Mouse (Mus musculus): ENCODE results near the gene Rfc4. TPM values are rescaled to one million over a fixed set of nuclear protein-coding genes. Genes with fewer than 3 reads are reported as not detected.
A peak's percentile ranks its signal among the peaks of the same experiment; 100 is the strongest.
"Not testable (repeated sequence)": the region's sequence is repeated elsewhere in the genome, so short reads cannot be mapped to it uniquely, and the experiment has no call there.

Gene Rfc4
- total RNA-seq, 1 experiment, result 71.7 TPM

DNA sequence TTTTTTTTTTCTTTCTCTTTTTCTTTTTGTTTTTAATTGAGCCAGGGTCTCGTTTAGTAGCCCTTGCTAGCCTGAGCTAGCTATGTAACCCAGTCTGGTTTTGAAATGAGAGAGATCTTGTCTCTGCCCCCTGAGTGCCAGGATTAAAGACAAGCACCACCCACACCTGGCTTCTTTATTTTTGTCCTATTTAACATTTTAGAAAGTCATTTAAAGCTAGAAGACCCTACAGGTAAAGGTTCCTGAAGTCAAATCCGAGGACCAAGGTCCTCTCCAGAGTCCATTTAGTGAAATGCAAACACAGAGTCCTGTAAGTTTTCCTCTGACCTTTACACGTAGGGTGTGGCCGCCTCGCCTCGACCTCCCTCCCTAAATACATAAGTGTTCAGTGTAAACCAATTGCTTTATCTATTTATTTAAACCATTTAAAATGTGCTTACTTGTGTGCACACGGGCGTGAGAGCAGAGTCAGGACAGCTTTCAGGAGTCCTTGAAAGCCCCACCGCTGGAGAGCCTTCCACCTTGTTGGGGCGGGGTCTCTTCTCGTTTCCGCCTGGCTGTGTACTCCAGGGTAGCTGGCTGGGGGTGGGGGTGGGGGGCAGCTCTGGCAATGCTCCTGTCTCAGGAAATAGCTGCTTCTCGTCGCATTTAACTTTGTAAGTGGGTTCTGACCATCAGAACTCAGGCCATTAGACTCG lies 25.0 kb downstream of the Rfc4 start:
- H3K9me3 ChIP-seq (ENCODE audit: control insufficient read depth, insufficient read depth, low read depth, low read length), result no peaks in the 10 kb centered on the region
- peaks cover 3 to 5% of the 10 kb centered on the region in 2 experiments; a peak in 3 of 4 replicates for H3K4me1 ChIP-seq (ENCODE audit: control insufficient read depth in 2 of 2, insufficient read depth in 2 of 2, low read length in 2 of 2, poor library complexity in 1 of 2)
- DNase-seq (ENCODE audit: low read depth, low spot score), result peak; percentile 80
- H3K36me3 ChIP-seq (ENCODE audit: control insufficient read depth, insufficient read depth, low read length, poor library complexity, severe bottlenecking), result no peaks in the 10 kb centered on the region
- peak overlapping the region; percentile 70 for H3K27ac ChIP-seq (ENCODE audit: insufficient read depth, low read depth, low read length, poor library complexity, severe bottlenecking)
- in situ Hi-C loops (cut with MboI; ENCODE audit: low sequenced_read_pairs in 2 of 2, unreplicated experiment in 2 of 2), result loop anchor here in 1 of 2 experiments (25.0 kb wide), 1 partner anchor 690 kb away; no protein-coding TSS in a partner anchor
- H3K9ac ChIP-seq (ENCODE audit: insufficient read depth, low read depth, low read length, poor library complexity, severe bottlenecking), result peak overlapping the region; percentile 49; the same call in 1 of the 2 replicates
- TF ChIP-seq MAFK (IDR thresholded peaks at IDR 0.05; ENCODE audit: insufficient read depth, low read depth, low read length), result no peak
- no peak for TF ChIP-seq ZC3H11A (IDR thresholded peaks at IDR 0.05; ENCODE audit: borderline replicate concordance, low read depth, low read length)
- TF ChIP-seq ZNF384 (IDR thresholded peaks at IDR 0.05; ENCODE audit: low read depth, low read length), result no peak
- no peak for TF ChIP-seq CHD2 (IDR thresholded peaks at IDR 0.05; ENCODE audit: low read depth, low read length)
- TF ChIP-seq HCFC1 (IDR thresholded peaks at IDR 0.05; ENCODE audit: borderline replicate concordance, insufficient read depth, low read length), result no peak
- H3K4me3 ChIP-seq (ENCODE audit: insufficient read depth in 1 of 2, low read depth in 1 of 2, low read length in 2 of 2, poor library complexity in 1 of 2, severe bottlenecking in 1 of 2), result peak overlapping the region; percentile 62 to 66

DNA sequence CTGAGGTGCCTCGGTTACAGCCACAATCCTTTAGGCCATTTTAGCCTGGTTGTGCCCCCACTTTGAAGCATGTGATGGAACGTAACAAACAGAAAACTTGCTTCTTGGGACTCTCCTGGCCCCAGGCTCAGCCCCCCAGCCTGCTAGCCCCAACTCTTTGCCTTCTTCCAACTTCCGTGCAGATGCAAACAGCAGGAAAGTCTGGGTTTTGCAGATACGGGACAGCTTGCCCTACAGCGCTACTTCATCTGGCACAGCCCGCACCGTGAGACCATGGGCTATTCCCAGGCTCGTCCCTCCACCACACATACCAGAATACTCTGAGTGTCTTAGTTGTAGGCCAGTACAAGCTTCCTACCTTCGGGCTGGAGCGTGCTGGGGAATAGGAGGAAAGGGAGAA lies 26.9 kb downstream of the Rfc4 start:
- no peak for TF ChIP-seq ZC3H11A (IDR thresholded peaks at IDR 0.05; ENCODE audit: borderline replicate concordance, low read depth, low read length)
- no peak for TF ChIP-seq HCFC1 (IDR thresholded peaks at IDR 0.05; ENCODE audit: borderline replicate concordance, insufficient read depth, low read length)
- TF ChIP-seq MAFK (IDR thresholded peaks at IDR 0.05; ENCODE audit: insufficient read depth, low read depth, low read length), result no peak
- no peak for TF ChIP-seq CHD2 (IDR thresholded peaks at IDR 0.05; ENCODE audit: low read depth, low read length)
- no peak for TF ChIP-seq ZNF384 (IDR thresholded peaks at IDR 0.05; ENCODE audit: low read depth, low read length)
- H3K9ac ChIP-seq (ENCODE audit: insufficient read depth, low read depth, low read length, poor library complexity, severe bottlenecking), result peak overlapping the region; percentile 83
- in situ Hi-C loops (cut with MboI; ENCODE audit: low sequenced_read_pairs in 2 of 2, unreplicated experiment in 2 of 2), result loop anchor here in 1 of 2 experiments (25.0 kb wide), 1 partner anchor 688 kb away; no protein-coding TSS in a partner anchor
- peak overlapping the region; percentile 99 for H3K27ac ChIP-seq (ENCODE audit: insufficient read depth, low read depth, low read length, poor library complexity, severe bottlenecking)
- peaks cover 4% of the 10 kb centered on the region; the same call in 1 of the 2 replicates for H3K36me3 ChIP-seq (ENCODE audit: control insufficient read depth, insufficient read depth, low read length, poor library complexity, severe bottlenecking)
- peak overlapping the region; percentile 68 to 70 for H3K4me3 ChIP-seq (ENCODE audit: insufficient read depth in 1 of 2, low read depth in 1 of 2, low read length in 2 of 2, poor library complexity in 1 of 2, severe bottlenecking in 1 of 2)
- no peaks in the 10 kb centered on the region for H3K9me3 ChIP-seq (ENCODE audit: control insufficient read depth, insufficient read depth, low read depth, low read length)
- DNase-seq (ENCODE audit: low read depth, low spot score), result no peak
- peaks cover 5 to 9% of the 10 kb centered on the region in 2 experiments; a peak in 3 of 4 replicates for H3K4me1 ChIP-seq (ENCODE audit: control insufficient read depth in 2 of 2, insufficient read depth in 2 of 2, low read length in 2 of 2, poor library complexity in 1 of 2)

GRCm38 (mm10) chr16:23100099-23100575 lies 27.4 kb downstream of the Rfc4 start:
- Histone ChIP-seq H3K4me1 (ENCODE audit: control insufficient read depth in 2 of 2, insufficient read depth in 2 of 2, low read length in 2 of 2, poor library complexity in 1 of 2) (peaks cover 5 to 10% of the 10 kb centered on the region in 2 experiments; a peak in 3 of 4 replicates), H3K4me3 (ENCODE audit: insufficient read depth in 1 of 2, low read depth in 1 of 2, low read length in 2 of 2, poor library complexity in 1 of 2, severe bottlenecking in 1 of 2) (peak overlapping the region; percentile 68 to 70), H3K9ac (ENCODE audit: insufficient read depth, low read depth, low read length, poor library complexity, severe bottlenecking) (peak overlapping the region; percentile 83), H3K36me3 (ENCODE audit: control insufficient read depth, insufficient read depth, low read length, poor library complexity, severe bottlenecking) (peaks cover 4% of the 10 kb centered on the region; the same call in 1 of the 2 replicates), H3K9me3 (ENCODE audit: control insufficient read depth, insufficient read depth, low read depth, low read length) (no peaks in the 10 kb centered on the region), H3K27ac (ENCODE audit: insufficient read depth, low read depth, low read length, poor library complexity, severe bottlenecking) (peak overlapping the region; percentile 99)
- in situ Hi-C loops (cut with MboI; ENCODE audit: low sequenced_read_pairs in 2 of 2, unreplicated experiment in 2 of 2), result loop anchor here in 1 of 2 experiments (25.0 kb wide), 1 partner anchor 688 kb away; no protein-coding TSS in a partner anchor
- DNase-seq (ENCODE audit: low read depth, low spot score), result no peak
- no peak for TF ChIP-seq ZNF384 (IDR thresholded peaks at IDR 0.05; ENCODE audit: low read depth, low read length)
- no peak for TF ChIP-seq HCFC1 (IDR thresholded peaks at IDR 0.05; ENCODE audit: borderline replicate concordance, insufficient read depth, low read length)
- TF ChIP-seq CHD2 (IDR thresholded peaks at IDR 0.05; ENCODE audit: low read depth, low read length), result 0 out of 2 replicates have a peak, but pooled peaks have one; percentile 12
- no peak for TF ChIP-seq MAFK (IDR thresholded peaks at IDR 0.05; ENCODE audit: insufficient read depth, low read depth, low read length)
- no peak for TF ChIP-seq ZC3H11A (IDR thresholded peaks at IDR 0.05; ENCODE audit: borderline replicate concordance, low read depth, low read length)

GRCm38 (mm10) chr16:23099632-23100031 lies 27.9 kb downstream of the Rfc4 start:
- in situ Hi-C loops (cut with MboI; ENCODE audit: low sequenced_read_pairs in 2 of 2, unreplicated experiment in 2 of 2), result loop anchor here in 1 of 2 experiments (25.0 kb wide), 1 partner anchor 687 kb away; no protein-coding TSS in a partner anchor
- peak; percentile 82 for DNase-seq (ENCODE audit: low read depth, low spot score)
- H3K27ac ChIP-seq (ENCODE audit: insufficient read depth, low read depth, low read length, poor library complexity, severe bottlenecking), result peak overlapping the region; percentile 99

GRCm38 (mm10) chr16:23098105-23098452 lies 29.5 kb downstream of the Rfc4 start:
- in situ Hi-C loops (cut with MboI; ENCODE audit: low sequenced_read_pairs in 2 of 2, unreplicated experiment in 2 of 2); H3K4me3 ChIP-seq (ENCODE audit: insufficient read depth in 1 of 2, low read depth in 1 of 2, low read length in 2 of 2, poor library complexity in 1 of 2, severe bottlenecking in 1 of 2); H3K9me3 ChIP-seq (ENCODE audit: control insufficient read depth, insufficient read depth, low read depth, low read length); H3K9ac ChIP-seq (ENCODE audit: insufficient read depth, low read depth, low read length, poor library complexity, severe bottlenecking); H3K36me3 ChIP-seq (ENCODE audit: control insufficient read depth, insufficient read depth, low read length, poor library complexity, severe bottlenecking); DNase-seq (ENCODE audit: low read depth, low spot score): not testable (repeated sequence)
- peak overlapping the region; percentile 99; the same call in 1 of the 2 replicates for H3K27ac ChIP-seq (ENCODE audit: insufficient read depth, low read depth, low read length, poor library complexity, severe bottlenecking)
- H3K4me1 ChIP-seq (ENCODE audit: control insufficient read depth in 2 of 2, insufficient read depth in 2 of 2, low read length in 2 of 2, poor library complexity in 1 of 2), result peaks cover 5 to 15% of the 10 kb centered on the region in 2 experiments; a peak in 3 of 4 replicates

More at GRCm38 (mm10) chr16:23099632-23100031, 27.9 kb downstream of the Rfc4 start:
- TF ChIP-seq ZNF384 (IDR thresholded peaks at IDR 0.05; ENCODE audit: low read depth, low read length) (no peak), CHD2 (IDR thresholded peaks at IDR 0.05; ENCODE audit: low read depth, low read length) (0 out of 2 replicates have a peak, but pooled peaks have one; percentile 48)
- peaks cover 5 to 10% of the 10 kb centered on the region in 2 experiments; a peak in 3 of 4 replicates for H3K4me1 ChIP-seq (ENCODE audit: control insufficient read depth in 2 of 2, insufficient read depth in 2 of 2, low read length in 2 of 2, poor library complexity in 1 of 2)
- H3K4me3 ChIP-seq (ENCODE audit: insufficient read depth in 1 of 2, low read depth in 1 of 2, low read length in 2 of 2, poor library complexity in 1 of 2, severe bottlenecking in 1 of 2), result peak overlapping the region; percentile 68 to 70
- H3K9ac ChIP-seq (ENCODE audit: insufficient read depth, low read depth, low read length, poor library complexity, severe bottlenecking), result peak overlapping the region; percentile 83
- peaks cover 4% of the 10 kb centered on the region; the same call in 1 of the 2 replicates for H3K36me3 ChIP-seq (ENCODE audit: control insufficient read depth, insufficient read depth, low read length, poor library complexity, severe bottlenecking)
- no peaks in the 10 kb centered on the region for H3K9me3 ChIP-seq (ENCODE audit: control insufficient read depth, insufficient read depth, low read depth, low read length)

DNA sequence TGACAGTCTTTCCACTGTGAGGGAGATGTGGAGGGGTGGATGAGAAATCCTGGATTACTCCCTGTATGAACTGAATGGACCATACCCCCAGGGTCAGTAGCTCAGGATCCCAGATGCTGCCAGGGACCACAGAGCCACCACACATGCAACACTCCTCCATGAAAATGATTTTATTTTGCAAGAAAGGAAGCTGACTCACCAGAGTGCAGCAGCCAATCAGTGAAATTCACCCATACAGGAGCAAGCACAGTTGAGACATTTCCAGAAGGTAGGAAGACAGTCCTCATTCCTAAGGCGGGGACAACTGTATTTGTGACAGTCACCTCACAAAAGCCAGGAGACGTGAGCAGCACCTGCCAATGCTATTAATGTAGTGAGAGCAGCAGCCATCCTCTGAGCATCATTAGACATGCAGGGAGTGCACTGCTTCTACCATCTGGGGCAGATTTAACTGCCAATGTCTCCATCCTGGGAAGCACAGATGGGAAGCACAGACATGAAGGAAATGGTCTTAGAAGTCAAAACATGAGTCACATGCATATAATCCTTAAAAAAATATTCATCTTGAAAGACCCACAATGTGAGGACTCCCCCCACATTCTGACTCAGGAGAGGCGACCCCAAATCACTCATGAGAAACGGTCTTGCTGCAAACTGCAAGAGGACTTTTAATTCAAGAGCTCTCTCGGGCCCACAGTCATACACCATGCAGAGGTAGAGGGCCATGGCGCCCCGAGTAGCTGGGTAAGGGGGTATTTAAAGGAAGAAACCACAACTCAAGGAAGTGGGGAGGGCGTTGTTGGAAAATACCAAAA lies 30.0 kb downstream of the Rfc4 start:
- H3K36me3 ChIP-seq (ENCODE audit: control insufficient read depth, insufficient read depth, low read length, poor library complexity, severe bottlenecking); H3K9me3 ChIP-seq (ENCODE audit: control insufficient read depth, insufficient read depth, low read depth, low read length); DNase-seq (ENCODE audit: low read depth, low spot score); H3K4me3 ChIP-seq (ENCODE audit: insufficient read depth in 1 of 2, low read depth in 1 of 2, low read length in 2 of 2, poor library complexity in 1 of 2, severe bottlenecking in 1 of 2); in situ Hi-C loops (cut with MboI; ENCODE audit: low sequenced_read_pairs in 2 of 2, unreplicated experiment in 2 of 2): not testable (repeated sequence)
- Histone ChIP-seq H3K9ac (ENCODE audit: insufficient read depth, low read depth, low read length, poor library complexity, severe bottlenecking) (peak overlapping the region; percentile 15; the same call in 1 of the 2 replicates), H3K27ac (ENCODE audit: insufficient read depth, low read depth, low read length, poor library complexity, severe bottlenecking) (peak overlapping the region; percentile 92), H3K4me1 (ENCODE audit: control insufficient read depth in 2 of 2, insufficient read depth in 2 of 2, low read length in 2 of 2, poor library complexity in 1 of 2) (peaks cover 7 to 15% of the 10 kb centered on the region in 2 experiments; a peak in 3 of 4 replicates)
